Mouse (Mus musculus): ENCODE data around the gene Zfp27.

The Zfp27 gene

DNA sequence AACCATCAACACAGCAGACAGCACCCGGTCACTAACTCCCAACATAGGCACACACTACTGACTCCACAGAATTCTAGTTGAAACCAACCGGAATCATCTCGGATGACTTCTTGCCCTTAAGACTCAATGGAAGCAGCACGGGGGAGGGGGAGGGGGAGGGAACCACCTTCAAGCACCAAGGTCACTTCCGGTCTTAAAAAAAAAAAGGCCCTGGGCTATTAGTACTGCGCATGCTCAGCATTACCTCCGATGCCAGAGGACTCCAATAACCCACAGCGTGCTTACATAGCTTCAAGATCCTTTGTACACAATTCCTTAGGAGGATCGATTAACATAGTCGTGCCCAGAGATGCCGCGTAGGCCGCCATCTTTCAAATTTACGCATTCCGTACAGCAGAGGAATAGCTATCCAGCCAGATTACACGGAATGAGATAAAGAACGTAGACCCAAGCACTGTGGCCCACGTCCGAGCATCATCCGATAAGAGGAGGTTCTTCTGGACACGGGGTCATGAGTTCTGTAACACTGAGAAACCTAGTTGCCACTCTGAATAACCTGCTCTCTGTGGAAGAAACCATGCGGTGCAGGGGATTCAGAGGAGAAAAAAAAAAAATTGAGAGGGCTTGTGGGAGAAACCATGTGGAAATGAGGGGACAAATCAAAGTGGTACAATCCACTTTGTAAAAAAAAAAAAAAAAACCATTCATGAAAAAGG is at the start of gene Zfp27:
Gene Zfp27 (minus strand): TSS at position 607 of the 716 bp plus-strand sequence.
- peak; percentile 90 for DNase-seq (ENCODE audit: low read depth, low spot score)

DNA sequence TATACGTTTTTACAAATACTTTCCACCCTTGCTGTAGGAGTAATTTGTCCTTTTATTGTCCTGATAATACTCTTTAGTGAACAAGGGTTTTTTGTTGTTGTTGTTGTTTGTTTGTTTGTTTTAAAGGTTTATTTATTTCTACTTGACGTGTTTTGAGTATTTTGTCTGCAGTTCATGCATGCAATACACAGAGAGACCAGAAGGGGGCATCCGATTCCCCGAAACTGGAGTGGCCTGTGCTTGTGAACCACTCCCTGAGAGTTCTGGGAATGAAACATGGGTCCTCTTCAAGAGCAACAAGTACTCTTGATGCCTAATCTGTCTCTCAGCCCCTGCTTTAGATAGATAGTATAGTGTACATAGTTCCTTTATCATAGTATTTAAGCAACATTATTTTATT is 48.4 kb upstream of the Zfp27 start:
- DNase-seq (ENCODE audit: low read depth, low spot score), result peak; percentile 75

DNA sequence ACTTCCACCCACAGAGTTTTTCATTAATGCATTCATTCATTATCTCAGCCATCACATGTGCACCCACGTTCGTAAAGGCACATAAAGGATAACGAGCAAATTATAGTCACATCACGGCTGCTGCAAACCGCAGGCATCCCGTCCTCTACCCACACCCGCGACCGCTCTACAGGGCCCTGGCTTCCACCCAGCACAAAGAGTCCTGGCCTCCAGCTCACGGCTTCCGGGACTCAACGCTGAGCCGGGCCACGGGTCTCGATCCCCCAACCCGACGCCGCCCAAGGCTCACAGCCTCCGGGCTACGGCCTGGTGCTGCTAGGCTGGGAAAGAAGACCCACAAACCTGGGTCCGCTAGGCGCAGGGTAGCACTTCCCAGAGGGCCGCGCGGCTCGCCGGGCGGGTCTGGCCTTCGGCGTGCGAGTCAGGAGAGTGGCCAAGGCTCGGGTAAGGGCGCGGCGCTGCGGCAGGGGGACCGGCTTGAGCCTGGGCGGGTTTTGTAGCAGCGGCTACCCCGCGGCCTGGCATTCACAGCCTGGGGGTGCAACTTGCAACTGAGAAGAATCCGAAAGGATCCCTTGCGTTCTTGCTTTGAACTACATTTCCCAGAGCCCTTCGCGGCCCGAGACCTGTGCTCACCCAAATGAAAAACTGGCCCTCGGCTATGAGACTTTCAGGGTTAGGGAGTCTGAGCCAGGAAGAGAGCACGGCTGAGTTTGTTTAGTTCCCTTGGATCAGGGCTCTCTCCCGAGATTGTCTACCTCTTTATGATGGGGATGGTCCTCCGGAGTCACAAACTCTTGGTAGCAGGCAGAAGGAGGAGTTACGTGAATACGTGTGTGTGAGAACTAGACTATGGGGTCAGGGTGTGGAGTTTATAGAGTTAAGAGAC is 47.4 kb upstream of the Zfp27 start, which contains the start of gene Zfp74:
Gene Zfp74 (minus strand): TSS at position 577 of the 889 bp plus-strand sequence.
- DNase-seq (ENCODE audit: low read depth, low spot score), result peak; percentile 92

GRCm38 (mm10) chr7:29953086-29953485 is 46.7 kb upstream of the Zfp27 start:
- no peak for DNase-seq (ENCODE audit: low read depth, low spot score)

DNA sequence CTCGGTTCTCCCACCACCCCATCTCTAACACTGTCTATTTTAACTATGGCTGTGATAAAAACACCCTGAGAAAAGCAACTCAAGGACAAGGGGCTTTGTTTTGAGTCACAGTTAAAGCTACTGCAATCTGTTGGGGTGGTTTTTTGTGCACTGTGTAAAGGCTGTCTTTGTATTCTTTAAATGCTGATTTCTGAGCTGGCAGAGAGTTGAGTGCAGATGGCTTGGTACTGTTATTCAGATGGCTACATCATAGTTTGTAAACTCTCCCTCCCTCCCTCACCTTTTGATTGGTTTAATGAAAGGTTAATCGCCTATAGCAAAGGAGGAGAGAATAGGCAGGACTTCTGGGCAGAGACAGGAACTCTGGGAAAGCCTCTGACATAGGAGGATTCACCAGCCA is 37.8 kb upstream of the Zfp27 start:
- no peak for DNase-seq (ENCODE audit: low read depth, low spot score)

DNA sequence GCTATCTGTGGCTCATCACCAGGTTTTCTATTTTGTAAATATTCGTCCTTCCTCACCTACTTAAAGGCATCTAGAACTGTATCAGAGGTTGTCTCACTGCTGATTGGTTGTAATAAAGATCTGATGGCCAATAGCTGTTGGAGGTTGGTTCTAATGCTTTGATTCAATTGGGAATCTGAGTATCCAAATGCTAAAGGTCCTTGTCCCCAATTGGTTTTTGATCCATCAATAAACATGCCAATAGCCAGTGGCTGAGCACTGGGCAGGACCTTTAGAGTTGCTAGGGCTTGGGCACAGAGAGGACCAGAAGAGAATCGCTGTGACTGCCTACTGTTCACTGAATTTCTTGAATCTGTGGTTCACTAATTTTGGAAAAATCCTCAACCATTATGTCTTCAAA is 37.3 kb upstream of the Zfp27 start:
- no peak for DNase-seq (ENCODE audit: low read depth, low spot score)

DNA sequence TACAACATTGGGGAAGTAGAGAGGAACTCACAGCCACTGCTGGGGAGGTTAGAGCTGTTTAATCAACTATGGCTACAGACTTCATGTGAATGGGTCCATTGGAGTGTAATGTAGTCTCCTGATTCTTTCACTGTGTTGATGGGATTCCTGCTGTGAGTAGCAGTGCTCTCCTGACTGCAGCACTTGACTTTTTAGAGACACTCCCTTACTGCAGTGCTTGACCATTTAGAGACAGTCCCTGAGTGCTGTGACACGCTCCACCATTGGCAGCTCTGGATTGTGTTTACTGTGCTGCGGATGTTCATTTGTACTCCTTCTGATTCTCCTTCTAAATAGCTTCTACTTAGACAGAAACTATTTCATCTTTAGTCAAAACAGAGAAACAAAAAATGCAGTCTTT is 36.4 kb upstream of the Zfp27 start:
- no peak for DNase-seq (ENCODE audit: low read depth, low spot score)

DNA sequence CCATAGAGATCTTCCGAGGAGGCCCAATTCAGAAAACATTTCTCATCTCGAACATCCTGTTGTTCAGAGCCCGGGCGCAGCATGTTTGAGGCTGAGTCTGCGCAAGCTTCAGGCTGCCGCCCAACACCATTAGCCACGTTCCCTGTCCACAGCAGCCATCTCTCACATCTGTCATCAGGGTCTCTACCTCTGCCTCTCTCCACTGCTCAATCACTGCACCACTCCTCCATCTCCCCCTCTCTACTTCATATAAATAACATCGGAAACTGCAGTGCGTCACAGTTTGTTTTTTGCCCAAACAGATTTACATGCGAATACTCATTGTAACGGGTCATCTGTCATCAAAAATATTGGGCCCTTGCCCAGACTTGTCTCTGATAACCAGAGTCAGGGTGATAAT is 34.7 kb upstream of the Zfp27 start:
- DNase-seq (ENCODE audit: low read depth, low spot score), result no peak

DNA sequence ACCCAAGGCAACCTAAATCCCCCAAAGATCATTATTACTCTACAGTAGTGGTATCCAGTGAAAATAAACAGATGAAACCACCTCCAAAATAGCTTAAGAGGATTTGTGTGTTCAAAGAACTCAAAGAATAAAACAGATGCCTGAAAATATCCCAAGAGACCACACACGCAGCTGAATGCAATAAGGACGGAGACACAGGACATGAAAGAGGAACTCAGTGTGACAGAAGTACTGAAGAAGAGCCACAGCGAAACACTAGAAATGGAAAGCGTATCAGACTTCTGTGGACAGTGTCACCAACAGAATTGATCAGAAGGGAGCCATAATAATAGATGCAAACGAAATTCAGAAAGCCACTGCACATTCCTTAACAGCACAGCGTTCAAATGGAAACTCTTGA is 32.5 kb upstream of the Zfp27 start:
- DNase-seq (ENCODE audit: low read depth, low spot score), result peak; percentile 76

GRCm38 (mm10) chr7:29922780-29923179 is 16.4 kb upstream of the Zfp27 start:
- DNase-seq (ENCODE audit: low read depth, low spot score), result no peak

DNA sequence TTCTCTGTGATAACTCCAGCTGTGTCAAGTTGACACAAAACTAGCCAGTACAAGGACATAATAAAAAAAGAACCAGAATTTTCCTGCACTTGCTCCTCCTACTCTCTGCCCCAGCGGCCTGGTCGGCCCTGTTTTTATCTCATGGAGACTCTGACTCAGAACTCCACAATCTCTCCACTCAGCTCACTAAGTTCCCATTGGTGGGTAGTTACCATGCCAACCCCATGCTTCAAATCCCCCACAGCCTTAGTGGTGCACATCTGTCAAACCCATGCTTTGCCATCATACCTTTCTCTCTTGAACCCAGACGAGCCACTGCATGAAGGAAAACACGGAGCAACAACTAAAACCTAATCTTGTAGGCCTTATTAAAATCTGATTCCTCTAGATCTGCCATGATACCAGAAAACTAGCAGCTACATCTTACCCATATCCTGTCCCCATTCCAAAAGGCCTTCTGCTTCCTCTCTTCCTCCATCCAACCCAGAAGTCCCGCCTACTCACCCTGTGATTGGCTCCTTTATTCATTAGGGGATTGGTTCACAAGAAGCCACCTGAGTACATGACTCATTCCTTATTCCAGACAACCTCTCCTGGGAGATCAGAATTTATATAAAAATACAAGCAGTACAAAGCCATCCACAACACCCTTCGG is 15.2 kb upstream of the Zfp27 start:
- no peak for DNase-seq (ENCODE audit: low read depth, low spot score)

DNA sequence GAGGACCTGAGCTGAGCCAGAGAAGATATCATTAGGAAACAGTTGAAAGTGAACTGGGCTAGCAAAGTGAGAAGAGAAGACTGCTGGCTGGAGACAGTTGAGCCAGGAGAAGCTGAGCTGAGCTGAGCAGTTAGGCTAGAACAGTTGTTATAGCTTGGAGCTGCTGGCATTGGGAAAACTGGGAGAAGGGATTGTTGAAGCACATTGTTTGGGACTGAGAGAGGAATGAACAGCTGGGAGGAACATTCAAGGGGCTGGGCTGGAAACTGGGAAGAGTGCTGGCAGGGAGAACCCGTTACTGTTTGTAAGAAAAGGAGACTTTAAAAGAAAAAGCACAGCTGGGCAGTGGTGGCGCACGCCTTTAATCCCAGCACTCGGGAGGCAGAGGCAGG is 11.7 kb upstream of the Zfp27 start:
- DNase-seq (ENCODE audit: low read depth, low spot score), result no peak

DNA sequence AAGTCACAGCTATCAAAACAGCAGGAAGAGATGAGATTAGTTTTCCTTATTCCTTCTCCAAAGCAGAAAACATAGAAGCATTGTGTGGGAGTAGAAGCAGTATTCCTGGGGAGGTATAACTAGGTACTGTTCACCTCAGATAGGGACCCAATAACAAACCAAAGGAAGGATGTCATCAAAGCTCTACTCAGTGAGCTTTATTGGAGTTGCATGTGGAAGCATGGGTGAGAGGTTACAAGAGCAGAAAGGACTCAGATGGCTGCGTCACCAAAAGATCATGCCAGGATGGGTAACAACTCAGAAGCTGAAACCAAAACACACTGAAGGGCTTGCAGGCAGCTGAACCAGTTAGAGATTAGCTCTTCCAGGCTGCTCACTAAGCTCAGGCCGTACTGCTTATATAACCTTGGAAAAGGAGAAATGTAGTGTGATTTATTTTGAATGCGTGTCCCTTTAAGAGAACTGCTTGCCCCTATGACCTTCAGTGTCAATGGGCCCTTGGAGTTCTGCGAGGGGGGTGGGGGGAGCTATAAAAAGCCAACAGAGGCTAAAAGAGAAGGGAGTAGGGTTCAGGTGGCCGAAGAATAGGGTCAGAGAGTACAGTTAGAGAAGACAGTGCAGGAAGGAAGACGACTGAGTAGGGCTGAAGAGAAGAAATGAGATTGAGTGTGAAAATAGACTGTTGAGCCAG is 11.1 kb upstream of the Zfp27 start:
- no peak for DNase-seq (ENCODE audit: low read depth, low spot score)

DNA sequence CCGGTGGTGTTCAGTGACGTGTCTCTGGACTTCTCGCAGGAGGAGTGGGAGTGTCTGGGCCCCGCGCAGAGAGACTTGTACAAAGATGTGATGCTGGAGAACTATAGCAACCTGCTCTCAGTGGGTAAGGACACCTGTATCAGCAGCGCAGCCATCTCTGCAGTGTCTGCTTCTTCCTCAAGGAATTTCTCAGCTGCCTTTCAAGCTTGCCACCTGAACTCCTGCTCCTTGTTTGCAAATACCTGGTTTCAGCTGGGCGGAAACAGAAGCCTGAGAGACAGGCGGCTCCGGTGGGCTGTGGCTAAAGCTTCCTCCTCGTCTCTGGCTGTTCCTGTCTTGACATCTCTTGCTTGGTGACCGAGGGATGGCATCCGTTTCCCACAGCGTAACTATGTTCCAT is 5.8 kb upstream of the Zfp27 start:
- no peak for DNase-seq (ENCODE audit: low read depth, low spot score)

DNA sequence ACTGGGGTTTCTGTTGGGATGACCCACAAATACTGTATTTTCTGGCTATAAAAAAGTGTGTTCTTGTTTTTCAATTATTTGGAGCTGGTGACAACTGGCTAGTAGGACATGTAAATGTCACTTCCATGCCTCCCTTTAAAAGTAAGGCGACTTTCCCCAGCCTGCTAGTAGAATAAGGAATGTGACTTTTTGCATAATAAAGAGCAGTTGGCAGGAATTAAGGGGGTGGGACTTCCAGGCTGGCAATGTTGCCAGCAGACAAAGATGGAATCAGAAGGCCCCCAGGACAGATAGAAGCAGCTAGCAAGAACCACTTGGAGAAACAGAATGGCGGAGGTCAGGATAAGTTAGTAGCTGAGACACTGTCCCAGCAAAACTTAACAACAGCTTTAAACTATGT is 3.9 kb upstream of the Zfp27 start:
- DNase-seq (ENCODE audit: low read depth, low spot score), result no peak

DNA sequence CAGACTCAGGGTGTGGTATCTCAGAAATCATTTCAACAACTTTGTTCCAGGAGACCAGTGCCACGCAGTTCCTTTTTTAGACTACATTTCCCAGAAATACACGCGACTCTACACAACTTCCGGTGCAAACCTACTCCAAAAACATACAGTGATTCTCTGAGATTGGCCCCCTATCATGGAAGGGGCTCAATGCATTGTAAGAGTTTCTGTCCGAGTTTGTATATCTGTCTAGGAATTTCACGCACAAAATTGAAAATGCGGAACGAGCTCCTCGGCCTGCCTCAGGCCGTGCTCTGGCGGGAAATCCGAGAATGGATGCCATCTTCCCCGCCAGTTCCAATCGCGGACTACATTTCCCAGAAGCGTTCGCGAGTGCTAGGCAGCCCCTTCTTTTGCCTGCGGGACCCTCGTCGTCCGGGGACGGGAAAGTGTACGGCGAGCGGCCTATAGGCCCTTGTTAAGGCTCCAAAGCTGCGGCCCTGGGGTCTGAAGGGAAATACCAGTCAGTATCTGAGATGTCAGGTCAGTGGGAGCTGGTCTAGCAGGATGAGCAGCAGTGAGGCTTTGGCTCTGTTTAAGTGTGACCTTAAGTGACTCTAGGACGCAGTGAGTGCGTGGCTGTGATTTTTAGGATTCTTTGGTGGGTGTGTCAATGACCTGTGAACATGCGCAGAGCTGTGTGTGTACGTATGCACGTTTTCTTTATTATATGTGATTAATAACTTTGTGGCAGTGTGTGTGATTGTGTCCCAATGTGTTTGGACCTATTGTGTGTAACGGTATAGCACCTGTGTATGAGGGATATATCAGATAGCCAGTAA is 2.0 kb upstream of the Zfp27 start, which contains the start of gene Zfp383:
Gene Zfp383 (plus strand): TSS at position 94 of the 821 bp plus-strand sequence.
- peak; percentile 94 for DNase-seq (ENCODE audit: low read depth, low spot score)

DNA sequence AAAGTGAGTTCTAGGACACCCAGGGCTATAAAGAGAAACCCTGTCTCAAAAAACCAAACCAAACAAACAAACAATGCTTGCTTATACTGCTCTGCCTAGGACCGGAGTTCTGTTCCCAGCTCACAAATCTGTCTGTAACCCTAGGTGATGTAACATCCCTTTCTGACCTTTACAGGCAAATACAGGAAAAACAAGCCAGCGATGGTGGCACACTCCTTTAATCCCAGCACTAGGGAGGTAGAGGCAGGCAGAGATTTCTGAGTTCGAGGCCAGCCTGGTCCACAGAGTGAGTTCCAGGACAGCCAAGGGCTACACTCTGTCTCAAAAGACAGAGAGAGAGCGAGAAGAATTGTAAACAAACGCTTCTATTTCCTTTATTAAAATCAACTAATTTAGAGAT is 834 bp upstream of the Zfp27 start:
- peak; percentile 49 for DNase-seq (ENCODE audit: low read depth, low spot score)

- DNase-seq (ENCODE audit: low read depth, low spot score), result no peak
Observed at GRCm38 (mm10) chr7:29906682-29907058, 298 bp upstream of the Zfp27 start.

DNA sequence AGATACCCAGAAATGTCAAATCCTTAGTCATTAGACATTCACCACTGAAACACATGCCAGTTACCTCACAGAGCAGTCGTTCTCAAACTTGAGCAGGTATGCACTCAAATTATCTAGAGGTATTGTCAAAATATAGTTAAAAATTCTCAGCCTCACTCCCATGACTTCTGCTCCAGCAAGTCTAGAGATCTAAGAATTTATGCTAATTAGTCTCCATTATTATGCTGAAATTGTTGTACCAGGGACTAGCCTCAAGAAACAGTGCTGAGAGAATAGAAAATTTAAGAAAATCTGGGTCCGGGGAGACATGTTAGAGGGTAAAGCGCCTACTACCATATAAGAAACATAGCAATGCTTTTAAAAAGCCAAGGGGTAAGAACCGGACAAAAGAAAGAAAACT is 2.3 kb downstream of the Zfp27 start:
- no peak for DNase-seq (ENCODE audit: low read depth, low spot score)

- no peak for DNase-seq (ENCODE audit: low read depth, low spot score)
Observed at GRCm38 (mm10) chr7:29898351-29898750, 8.0 kb downstream of the Zfp27 start.

DNA sequence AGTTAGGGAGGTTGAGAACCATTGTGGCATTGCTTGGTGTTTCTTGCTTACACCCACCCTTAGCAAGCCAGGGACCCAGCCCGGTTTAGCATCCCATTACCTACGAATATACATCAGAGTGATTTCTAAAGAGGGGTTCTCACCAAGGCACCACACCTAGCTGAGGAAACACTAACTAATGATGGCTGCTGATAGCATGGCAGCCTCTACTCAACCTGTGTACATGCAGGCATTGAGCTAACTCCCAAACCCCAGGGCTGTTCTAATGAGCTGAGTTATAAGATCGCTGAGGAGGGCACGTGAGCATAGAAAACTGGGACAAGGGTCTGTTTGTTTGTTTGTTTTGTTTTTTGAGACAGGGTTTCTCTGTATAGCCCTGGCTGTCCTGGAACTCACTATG is 13.6 kb downstream of the Zfp27 start:
- no peak for DNase-seq (ENCODE audit: low read depth, low spot score)
